ENCODE assay signal across 29 mouse cellular contexts in the genomic region with DNA sequence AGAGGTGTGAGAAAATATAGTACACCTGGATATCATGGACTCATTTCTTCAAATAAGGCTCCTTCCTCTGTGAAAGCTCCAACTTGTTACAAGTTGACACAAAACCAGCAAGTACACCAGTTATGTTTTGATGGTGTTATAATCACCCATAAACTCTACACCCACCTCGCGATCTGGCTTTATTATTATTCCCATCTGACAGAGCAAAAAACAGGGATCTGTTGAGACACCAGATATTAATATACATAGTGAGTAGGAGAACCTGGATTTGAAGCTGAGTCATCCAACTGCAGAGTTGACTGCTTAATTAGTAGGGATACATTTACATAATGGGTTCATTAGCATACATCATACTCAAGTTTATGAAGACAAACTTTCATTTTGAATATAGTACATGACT.
DNase-seq lines count a peak whose midpoint lies in the region; ATAC-seq and TF ChIP-seq lines count a peak whose summit lies in the region.
"Had no signal": no experiment of that assay in that cellular context is flagged by ENCODE, and none has a peak within 500 bp of the region (broad histone marks: within the 10 kb centered on the region; RNA-seq: fewer than 3 reads in every experiment).

No protein-coding gene starts in this region.

- no peak for TF ChIP-seq CTCF in olfactory bulb, adult 2 months (IDR thresholded peaks at IDR 0.05; ENCODE audit: insufficient read depth, low read depth, low read length)

- H3K4me1 ChIP-seq in olfactory bulb, adult 2 months (ENCODE audit: control insufficient read depth, insufficient read depth, low read length) = no peaks in the 10 kb centered on the region; the same call in 1 of the 2 replicates
- H3K4me1 ChIP-seq: embryonic facial prominence, embryonic 10.5 days; embryonic facial prominence, embryonic 15.5 days; forebrain, embryonic 12.5 days; heart, embryonic 13.5 days had no signal

- TF ChIP-seq POLR2A in olfactory bulb, adult 2 months (IDR thresholded peaks at IDR 0.05; ENCODE audit: insufficient read depth, low read depth, low read length) = no peak

- H3K4me3 ChIP-seq in olfactory bulb, adult 2 months (ENCODE audit: insufficient read depth, low read depth, low read length) = no peak overlapping the region
- H3K4me3 ChIP-seq: embryonic facial prominence, embryonic 10.5 days; embryonic facial prominence, embryonic 15.5 days; forebrain, embryonic 12.5 days; gastrocnemius, adult 2 months; heart, embryonic 13.5 days had no signal

- 0 out of 2 replicates have a peak overlapping the region, but pooled peaks have one; percentile 41 for H3K27ac ChIP-seq in olfactory bulb, adult 2 months (ENCODE audit: insufficient read depth, low read depth, low read length)
- H3K27ac ChIP-seq: embryonic facial prominence, embryonic 10.5 days; embryonic facial prominence, embryonic 15.5 days; forebrain, embryonic 12.5 days; gastrocnemius, adult 2 months; heart, embryonic 13.5 days; hindbrain, embryonic 14.5 days; liver, embryonic 14.5 days; macrophage had no signal

- intact Hi-C loops in left cerebral cortex, postnatal 4 days (cut with DNase I) = no loop called here

- DNase-seq in frontal cortex, postnatal 10 days (ENCODE audit: low spot score in 2 of 2) = no peak
- DNase-seq in left cerebral cortex, adult 18-20 months (ENCODE audit: low spot score in 2 of 2) = peak; percentile 7 to 11
- no peak for DNase-seq in left cerebral cortex, postnatal 4 days
- DNase-seq in layer of hippocampus, adult 8-10 months (ENCODE audit: low spot score in 2 of 2) = peak; percentile 19 to 46
- DNase-seq in kidney, adult 9 months = no peak
- no peak for DNase-seq in urinary bladder, postnatal 14 days (ENCODE audit: low spot score)
- DNase-seq: adrenal gland, adult 8-10 months; cerebellum, adult 8-10 months; cerebellum, postnatal 25 days; forebrain, postnatal 0 days; gastrocnemius, adult 2 months; gastrocnemius, postnatal 36 days; heart, postnatal 10 days; kidney, postnatal 14 days; liver; lung, adult 2 months; lung, postnatal 10 days; midbrain, embryonic 14.5 days; thymus, postnatal 14 days had no signal

- ATAC-seq in frontal cortex, adult (ENCODE audit: low TSS enrichment) = peak; percentile 77
- ATAC-seq: forebrain, postnatal 0 days; intestine, postnatal 0 days had no signal

- 64% methylated on average over 2 of the region's 2 CpGs for WGBS in olfactory bulb, adult 2 months

Comparison
In these comparisons a context has a peak if more than half of its experiments do, and no peak if none do; other contexts are left out.
1. DNase-seq: peak in left cerebral cortex, adult 18-20 months (2 of 2) and layer of hippocampus, adult 8-10 months (2 of 2); none in frontal cortex, postnatal 10 days (0 of 2), left cerebral cortex, postnatal 4 days (single experiment), kidney, adult 9 months (single experiment) and urinary bladder, postnatal 14 days (single experiment).